Mouse (Mus musculus) hindbrain, embryonic 12.5 days (tissue): ENCODE measurements around the gene Trmt2b. TPM values are rescaled to one million over a fixed set of nuclear protein-coding genes. Genes with fewer than 3 reads are reported as not detected.
"Not testable (repeated sequence)": the region's sequence is repeated elsewhere in the genome, so short reads cannot be mapped to it uniquely, and the experiment has no call there.

Source experiments
- ATAC-seq: fragments of 200-750 bp; cut with Nextera tagmentation; 2 replicates; pipeline ENCODE4 v1.8.0; 2017; ENCODE audit warnings: moderate TSS enrichment; ENCODE audit not compliant: low FRiP score
- H3K27ac ChIP-seq: fragments of 300-500 bp; sonication (generic); 2 replicates; pipeline ENCODE4 v1.5.1; 2016; ENCODE audit warnings: mild to moderate bottlenecking
- H3K27me3 ChIP-seq: fragments of 300-500 bp; sonication (generic); 2 replicates; pipeline ENCODE4 v1.6.1; 2016; ENCODE audit warnings: mild to moderate bottlenecking
- H3K36me3 ChIP-seq: fragments of 300-500 bp; sonication (generic); 2 replicates; pipeline ENCODE4 v1.6.1; 2016; ENCODE audit warnings: mild to moderate bottlenecking
- H3K4me1 ChIP-seq: fragments of 300-500 bp; sonication (generic); 2 replicates; pipeline ENCODE4 v1.6.1; 2016
- H3K4me2 ChIP-seq: fragments of 300-500 bp; sonication (generic); replicated peaks from 2 replicates; pipeline ENCODE4 v1.6.1; 2016; ENCODE audit warnings: mild to moderate bottlenecking
- H3K4me3 ChIP-seq: fragments of 300-500 bp; sonication (generic); 2 replicates; pipeline ENCODE4 v1.5.1; 2016; ENCODE audit warnings: mild to moderate bottlenecking
- H3K9ac ChIP-seq: fragments of 300-500 bp; sonication (generic); 2 replicates; pipeline ENCODE4 v1.6.1; 2016; ENCODE audit warnings: mild to moderate bottlenecking, moderate library complexity
- H3K9me3 ChIP-seq: fragments of 300-500 bp; sonication (generic); replicated peaks from 2 replicates; pipeline ENCODE4 v1.6.1; 2016; ENCODE audit warnings: mild to moderate bottlenecking
- WGBS: fragments of 180-500 bp; shearing (Covaris S2); methylation state at CpG from one replicate; pipeline ENCODE4 v1.1.7; 2016; 5-methylcytosine and 5-hydroxymethylcytosine counted together
- polyA plus RNA-seq: library from polyadenylated mRNA; unstranded; fragments of >200 nt; fragmentation: Nextera tagmentation; extraction: Ambion mirVana; gene quantifications from 2 replicates; pipeline ENCODE4 v1.2.1, GENCODE M21; 2016

Trmt2b gene
- polyA plus RNA-seq, 1 experiment from 2014 or later, result 8.8 TPM

GRCm38 (mm10) chrX:134211151-134211642 lies 65.6 kb downstream of the Trmt2b start:
- Histone ChIP-seq H3K4me1 (no peaks in the 10 kb centered on the region), H3K4me2 (no peak overlapping the region), H3K9me3 (no peaks in the 10 kb centered on the region), H3K4me3 (no peak overlapping the region), H3K27ac (no peak overlapping the region), H3K27me3 (no peaks in the 10 kb centered on the region; the same call in 1 of the 2 replicates), H3K36me3 (no peaks in the 10 kb centered on the region), H3K9ac (no peak overlapping the region)
- WGBS, result 65% methylated on average over 7 of the region's 7 CpGs
- ATAC-seq, result peak; percentile 35; the same call in 1 of the 2 replicates

GRCm38 (mm10) chrX:134208491-134208890 lies 68.3 kb downstream of the Trmt2b start:
- Histone ChIP-seq H3K36me3 (no peaks in the 10 kb centered on the region), H3K4me1 (no peaks in the 10 kb centered on the region), H3K4me3 (no peak overlapping the region), H3K9ac (no peak overlapping the region), H3K27me3 (no peaks in the 10 kb centered on the region; the same call in 1 of the 2 replicates), H3K9me3 (no peaks in the 10 kb centered on the region), H3K27ac (no peak overlapping the region), H3K4me2 (no peak overlapping the region)
- 83% methylated on average over 2 of the region's 2 CpGs for WGBS
- ATAC-seq, result no peak

GRCm38 (mm10) chrX:134187201-134187600 lies 89.6 kb downstream of the Trmt2b start, which contains the start of gene Arl13a:
Gene Arl13a (plus strand): TSS chrX:134187501.
- not testable (repeated sequence) for ATAC-seq, H3K36me3 ChIP-seq, H3K9ac ChIP-seq, H3K9me3 ChIP-seq, H3K27ac ChIP-seq, H3K27me3 ChIP-seq, H3K4me1 ChIP-seq, H3K4me2 ChIP-seq, H3K4me3 ChIP-seq
- 93% methylated on average over 9 of the region's 9 CpGs for WGBS

- no peak overlapping the region for H3K9ac ChIP-seq
- H3K27ac ChIP-seq, result no peak overlapping the region
- no peaks in the 10 kb centered on the region for H3K9me3 ChIP-seq
- H3K36me3 ChIP-seq, result no peaks in the 10 kb centered on the region
- H3K4me2 ChIP-seq, result no peak overlapping the region
- WGBS, result 90% methylated on average over 1 of the region's 1 CpGs
- H3K4me3 ChIP-seq, result no peak overlapping the region
- no peaks in the 10 kb centered on the region; the same call in 1 of the 2 replicates for H3K27me3 ChIP-seq
- no peaks in the 10 kb centered on the region for H3K4me1 ChIP-seq
- no peak for ATAC-seq
Observed at GRCm38 (mm10) chrX:134174699-134175098, 102.1 kb downstream of the Trmt2b start.

Other genes starting within 250 kb of the Trmt2b start
- 70.2 and 70.5 TPM in 2 replicates for gene Cstf2, start 217.8 kb downstream of the Trmt2b start, polyA plus RNA-seq
- gene Xkrx, start 114.9 kb downstream of the Trmt2b start, polyA plus RNA-seq, result 0.09 and 0.13 TPM in 2 replicates
- not detected in 2 replicates for gene Arl13a, start 89.5 kb downstream of the Trmt2b start, polyA plus RNA-seq
- 0.09 TPM in 1 of 2 replicates, not detected in the other for gene Nox1, start 55.0 kb downstream of the Trmt2b start, polyA plus RNA-seq
- gene Tmem35a, start 18.2 kb upstream of the Trmt2b start, polyA plus RNA-seq, result 47.4 and 49.9 TPM in 2 replicates
- gene Cenpi, start 31.1 kb upstream of the Trmt2b start, polyA plus RNA-seq, result 12.7 and 17.7 TPM in 2 replicates
- 13.0 and 13.9 TPM in 2 replicates for gene Drp2, start 127.6 kb upstream of the Trmt2b start, polyA plus RNA-seq
- gene Taf7l, start 199.5 kb upstream of the Trmt2b start, polyA plus RNA-seq, result 0.35 TPM in 1 of 2 replicates, not detected in the other